Mouse (Mus musculus) liver, adult 2 months (tissue): ENCODE results near the gene St6gal1.

Experiments
- CTCF ChIP-seq: fragments of 200-500 bp; IDR thresholded peaks from 2 replicates; pipeline ENCODE4 v1.5.1; 2011; ENCODE audit warnings: low read depth, low read length, control low read depth
- POLR2A ChIP-seq: fragments of 200-500 bp; IDR thresholded peaks from 2 replicates; pipeline ENCODE4 v1.6.1; 2011; ENCODE audit warnings: low read length, control low read depth; ENCODE audit not compliant: insufficient read depth; ENCODE audit errors: extremely low read depth

DNA sequence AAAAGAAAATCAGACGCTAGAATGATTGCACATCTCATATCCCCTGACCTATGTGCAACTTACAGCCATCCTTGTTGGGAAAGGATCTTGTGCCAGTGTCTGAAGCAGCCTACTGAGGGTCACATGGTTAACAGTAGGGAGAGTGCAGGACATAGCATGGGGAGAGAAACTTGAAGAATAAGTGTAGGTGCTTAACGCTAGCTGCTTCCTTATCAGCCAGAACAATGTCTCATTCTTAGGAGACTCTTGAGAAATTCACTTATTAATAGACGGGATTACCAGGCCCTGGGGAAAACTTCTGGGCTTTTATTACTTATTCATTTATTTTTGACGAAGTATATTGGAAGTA, 56.2 kb downstream of the St6gal1 start:
- no peak for TF ChIP-seq CTCF
- TF ChIP-seq POLR2A, result no peak
